Mouse (Mus musculus) thymus, adult 2 months (tissue): ENCODE results near the gene Serpinb1a. TPM values are rescaled to one million over a fixed set of nuclear protein-coding genes. Genes with fewer than 3 reads are reported as not detected.

Experiments used
- DNase-seq: peaks from one replicate; pipeline ENCODE4 v3.0.0; 2021
- H3K27ac ChIP-seq: fragments of 200-500 bp; 2 replicates; pipeline ENCODE4 v1.5.1; 2012; ENCODE audit warnings: low read length, control low read depth; ENCODE audit not compliant: control insufficient read depth, insufficient read depth
- H3K27me3 ChIP-seq: fragments of 200-500 bp; 2 replicates; pipeline ENCODE4 v1.6.1; 2012; ENCODE audit warnings: mild to moderate bottlenecking, low read length, moderate library complexity, mixed read lengths; ENCODE audit not compliant: control insufficient read depth, insufficient read depth
- H3K36me3 ChIP-seq: fragments of 200-500 bp; 2 replicates; pipeline ENCODE4 v1.6.1; 2012; ENCODE audit warnings: mild to moderate bottlenecking, low read length, moderate library complexity; ENCODE audit not compliant: control insufficient read depth, insufficient read depth
- H3K4me1 ChIP-seq: fragments of 200-500 bp; replicated peaks from 2 replicates; pipeline ENCODE4 v1.6.1; 2012; ENCODE audit warnings: low read length; ENCODE audit not compliant: control insufficient read depth, insufficient read depth
- H3K4me3 ChIP-seq: fragments of 200-500 bp; 2 replicates; pipeline ENCODE4 v1.5.1; 2012; ENCODE audit warnings: mild to moderate bottlenecking, low read length, control low read depth, moderate library complexity; ENCODE audit not compliant: control insufficient read depth, insufficient read depth
- CTCF ChIP-seq: fragments of 200-500 bp; IDR thresholded peaks from 2 replicates; pipeline ENCODE4 v1.5.1; 2012; ENCODE audit warnings: mild to moderate bottlenecking, control low read depth, low read length, moderate library complexity, borderline replicate concordance; ENCODE audit not compliant: control insufficient read depth, poor library complexity, insufficient read depth; ENCODE audit errors: extremely low read depth
- POLR2A ChIP-seq: fragments of 200-500 bp; IDR thresholded peaks from 2 replicates; pipeline ENCODE4 v1.6.1; 2012; ENCODE audit warnings: mild to moderate bottlenecking, low read length, control low read depth, moderate library complexity; ENCODE audit not compliant: control insufficient read depth, poor library complexity, insufficient read depth; ENCODE audit errors: extremely low read depth
- WGBS: fragments of 180-500 bp; shearing (Covaris S2); methylation state at CpG from one replicate; pipeline ENCODE4 v1.1.7; 2018; 5-methylcytosine and 5-hydroxymethylcytosine counted together
- polyA plus RNA-seq: library from polyadenylated mRNA; depleted of rRNA; stranded (reverse); fragments of >200 nt; gene quantifications from 2 replicates; pipeline ENCODE4 v1.2.3, GENCODE M21; 2012

Serpinb1a gene
- polyA plus RNA-seq, 1 experiment = 11.6 TPM

GRCm38 (mm10) chr13:32823126-32823525 lies 27.9 kb downstream of the Serpinb1a start:
- no peaks in the 10 kb centered on the region for H3K27me3 ChIP-seq
- WGBS = 95% methylated on average over 6 of the region's 6 CpGs
- peaks cover 19% of the 10 kb centered on the region for H3K36me3 ChIP-seq
- no peak overlapping the region for H3K4me3 ChIP-seq
- no peak for DNase-seq
- TF ChIP-seq POLR2A (no peak), CTCF (no peak)
- no peaks in the 10 kb centered on the region for H3K4me1 ChIP-seq
- H3K27ac ChIP-seq = no peak overlapping the region

GRCm38 (mm10) chr13:32821671-32822070 lies 29.3 kb downstream of the Serpinb1a start:
- H3K27me3 ChIP-seq = no peaks in the 10 kb centered on the region
- H3K27ac ChIP-seq = no peak overlapping the region
- H3K4me1 ChIP-seq = no peaks in the 10 kb centered on the region
- WGBS = 98% methylated on average over 4 of the region's 4 CpGs
- H3K4me3 ChIP-seq = no peak overlapping the region
- TF ChIP-seq CTCF (no peak), POLR2A (no peak)
- DNase-seq = no peak
- peaks cover 28% of the 10 kb centered on the region for H3K36me3 ChIP-seq

- Histone ChIP-seq H3K27me3 (no peaks in the 10 kb centered on the region), H3K4me1 (no peaks in the 10 kb centered on the region), H3K27ac (no peak overlapping the region), H3K36me3 (peaks cover 33% of the 10 kb centered on the region), H3K4me3 (no peak overlapping the region)
- WGBS = 96% methylated on average over 5 of the region's 5 CpGs
- TF ChIP-seq POLR2A = no peak
- no peak for TF ChIP-seq CTCF
- no peak for DNase-seq
These were observed 31.1 kb downstream of the Serpinb1a start for GRCm38 (mm10) chr13:32819926-32820325.

- no peak for DNase-seq
- TF ChIP-seq POLR2A = no peak
- no peak for TF ChIP-seq CTCF
- Histone ChIP-seq H3K27me3 (no peaks in the 10 kb centered on the region), H3K4me3 (no peak overlapping the region), H3K4me1 (no peaks in the 10 kb centered on the region), H3K27ac (no peak overlapping the region), H3K36me3 (peaks cover 35% of the 10 kb centered on the region)
- WGBS = 98% methylated on average over 3 of the region's 3 CpGs
These were observed 31.7 kb downstream of the Serpinb1a start for GRCm38 (mm10) chr13:32819241-32819640.

- 57% methylated on average over 3 of the region's 3 CpGs for WGBS
- DNase-seq = no peak
- Histone ChIP-seq H3K27me3 (no peaks in the 10 kb centered on the region), H3K36me3 (peaks cover 28% of the 10 kb centered on the region), H3K4me3 (no peak overlapping the region), H3K27ac (no peak overlapping the region), H3K4me1 (peaks cover 5% of the 10 kb centered on the region)
- TF ChIP-seq POLR2A (no peak), CTCF (no peak)
These were observed 43.4 kb downstream of the Serpinb1a start for GRCm38 (mm10) chr13:32807624-32808023.

- Histone ChIP-seq H3K27me3 (no peaks in the 10 kb centered on the region), H3K4me1 (peaks cover 7% of the 10 kb centered on the region), H3K36me3 (peaks cover 25% of the 10 kb centered on the region), H3K4me3 (no peak overlapping the region), H3K27ac (no peak overlapping the region)
- DNase-seq = no peak
- 97% methylated on average over 7 of the region's 7 CpGs for WGBS
- no peak for TF ChIP-seq CTCF
- TF ChIP-seq POLR2A = no peak
These were observed 44.2 kb downstream of the Serpinb1a start for GRCm38 (mm10) chr13:32806820-32807219.
